Mouse (Mus musculus) kidney, adult 9 months (tissue): ENCODE measurements around the gene Tpcn2.
A peak's percentile ranks its signal among the peaks of the same experiment; 100 is the strongest.

ENCODE experiments used
- DNase-seq: peaks from one replicate; pipeline ENCODE4 v3.0.0; 2022

Tpcn2 gene

GRCm38 (mm10) chr7:145196340-145196739 is 87.5 kb downstream of the Tpcn2 start:
- no peak for DNase-seq

- no peak for DNase-seq
These were observed 88.5 kb downstream of the Tpcn2 start for GRCm38 (mm10) chr7:145195186-145195927.

GRCm38 (mm10) chr7:145194455-145195161 is 89.2 kb downstream of the Tpcn2 start:
- DNase-seq = peak; percentile 35

- no peak for DNase-seq
These were observed 91.0 kb downstream of the Tpcn2 start for GRCm38 (mm10) chr7:145192836-145193235.

- DNase-seq = no peak
These were observed 93.3 kb downstream of the Tpcn2 start for GRCm38 (mm10) chr7:145190520-145190919.

- DNase-seq = no peak
These were observed 94.5 kb downstream of the Tpcn2 start for GRCm38 (mm10) chr7:145189342-145189741.

GRCm38 (mm10) chr7:145187802-145188201 is 96.0 kb downstream of the Tpcn2 start:
- peak; percentile 43 for DNase-seq

- DNase-seq = no peak
These were observed 101.4 kb downstream of the Tpcn2 start for GRCm38 (mm10) chr7:145182388-145182787.

- peak; percentile 16 for DNase-seq
These were observed 102.3 kb downstream of the Tpcn2 start for GRCm38 (mm10) chr7:145181376-145182034.

- DNase-seq = no peak
These were observed 104.1 kb downstream of the Tpcn2 start for GRCm38 (mm10) chr7:145179691-145180091.

GRCm38 (mm10) chr7:145176750-145177589 is 106.8 kb downstream of the Tpcn2 start:
- no peak for DNase-seq

GRCm38 (mm10) chr7:145173563-145173962 is 110.2 kb downstream of the Tpcn2 start:
- DNase-seq = no peak

- no peak for DNase-seq
These were observed 110.7 kb downstream of the Tpcn2 start for GRCm38 (mm10) chr7:145173116-145173515.

GRCm38 (mm10) chr7:145169703-145170102 is 114.1 kb downstream of the Tpcn2 start:
- no peak for DNase-seq

- DNase-seq = peak; percentile 47
These were observed 124.2 kb downstream of the Tpcn2 start for GRCm38 (mm10) chr7:145159283-145160240.

GRCm38 (mm10) chr7:145155666-145156065 is 128.1 kb downstream of the Tpcn2 start:
- no peak for DNase-seq

- DNase-seq = no peak
These were observed 129.7 kb downstream of the Tpcn2 start for GRCm38 (mm10) chr7:145154066-145154465.

GRCm38 (mm10) chr7:145151845-145152244 is 132.0 kb downstream of the Tpcn2 start:
- no peak for DNase-seq

GRCm38 (mm10) chr7:145148902-145149301 is 134.9 kb downstream of the Tpcn2 start:
- DNase-seq = no peak

- no peak for DNase-seq
These were observed 135.7 kb downstream of the Tpcn2 start for GRCm38 (mm10) chr7:145147973-145148698.
